Mouse (Mus musculus) lung, adult 18-20 months (tissue): Measurements from ENCODE around the gene Cyp4a32.
A peak's percentile ranks its signal among the peaks of the same experiment; 100 is the strongest.
"Not testable (repeated sequence)": the region's sequence is repeated elsewhere in the genome, so short reads cannot be mapped to it uniquely, and the experiment has no call there.

Experiments used
- DNase-seq, 2 experiments: peaks; one replicate each; pipeline ENCODE4 v3.0.0; 2022; ENCODE audit warnings: mixed read lengths in 2 of 2

The Cyp4a32 gene

GRCm38 (mm10) chr4:115600611-115601010 is at the start of gene Cyp4a32:
Gene Cyp4a32, plus strand, starts transcription at chr4:115600969.
- DNase-seq = not testable (repeated sequence)

GRCm38 (mm10) chr4:115552726-115553125 is 48.0 kb upstream of the Cyp4a32 start:
- no peak for DNase-seq

GRCm38 (mm10) chr4:115555513-115555912 is 45.3 kb upstream of the Cyp4a32 start:
- no peak for DNase-seq

- DNase-seq = no peak
Observed at GRCm38 (mm10) chr4:115557861-115558561, 42.8 kb upstream of the Cyp4a32 start.

GRCm38 (mm10) chr4:115561236-115561635 is 39.5 kb upstream of the Cyp4a32 start:
- not testable (repeated sequence) for DNase-seq

- no peak for DNase-seq
Observed at GRCm38 (mm10) chr4:115563401-115563800, 37.4 kb upstream of the Cyp4a32 start, which contains the start of gene Cyp4a31. Gene Cyp4a31, plus strand, starts transcription at chr4:115563649.

GRCm38 (mm10) chr4:115564469-115565225 is 36.1 kb upstream of the Cyp4a32 start:
- DNase-seq = not testable (repeated sequence)

GRCm38 (mm10) chr4:115575255-115575654 is 25.5 kb upstream of the Cyp4a32 start:
- DNase-seq = no peak

GRCm38 (mm10) chr4:115575776-115576175 is 25.0 kb upstream of the Cyp4a32 start:
- DNase-seq = peak; percentile 49 to 76

- DNase-seq = peak; percentile 17 to 42
Observed at GRCm38 (mm10) chr4:115583036-115583435, 17.7 kb upstream of the Cyp4a32 start.

- DNase-seq = no peak
Observed at GRCm38 (mm10) chr4:115596357-115596756, 4.4 kb upstream of the Cyp4a32 start.

- DNase-seq = no peak
Observed at GRCm38 (mm10) chr4:115596824-115597336, 3.9 kb upstream of the Cyp4a32 start.

- DNase-seq = no peak
Observed at GRCm38 (mm10) chr4:115614005-115614404, 13.2 kb downstream of the Cyp4a32 start.

GRCm38 (mm10) chr4:115625560-115625959 is 24.8 kb downstream of the Cyp4a32 start:
- DNase-seq = not testable (repeated sequence)

GRCm38 (mm10) chr4:115642967-115643754 is 42.4 kb downstream of the Cyp4a32 start:
- peak; percentile 27 to 68 for DNase-seq

GRCm38 (mm10) chr4:115645371-115645770 is 44.6 kb downstream of the Cyp4a32 start:
- DNase-seq = peak; percentile 92 to 95

GRCm38 (mm10) chr4:115647580-115647979 is 46.8 kb downstream of the Cyp4a32 start, which contains the start of gene Cyp4b1:
Gene Cyp4b1, minus strand, starts transcription at chr4:115647723.
- DNase-seq = peak; percentile 93 to 95

GRCm38 (mm10) chr4:115648752-115649151 is 48.0 kb downstream of the Cyp4a32 start:
- DNase-seq = no peak

- peak in 1 of 2 experiments; percentile 76 for DNase-seq
Observed at GRCm38 (mm10) chr4:115649344-115649743, 48.6 kb downstream of the Cyp4a32 start.

GRCm38 (mm10) chr4:115650866-115651265 is 50.1 kb downstream of the Cyp4a32 start:
- no peak for DNase-seq

GRCm38 (mm10) chr4:115655841-115656534 is 55.2 kb downstream of the Cyp4a32 start:
- DNase-seq = not testable (repeated sequence)

GRCm38 (mm10) chr4:115656535-115656922 is 55.8 kb downstream of the Cyp4a32 start:
- not testable (repeated sequence) for DNase-seq
